Mouse (Mus musculus) layer of hippocampus, postnatal 14 days (tissue): Measurements from ENCODE around the gene Gcdh. TPM values are rescaled to one million over a fixed set of nuclear protein-coding genes. Genes with fewer than 3 reads are reported as not detected.

ENCODE experiments used
- DNase-seq, 2 experiments: peaks; one replicate each; pipeline ENCODE4 v3.0.0; 2021 to 2022; ENCODE audit warnings: low spot score in 2 of 2, mixed read lengths in 1 of 2
- microRNA-seq, 2 experiments: library from miRNA; unstranded; fragments of <30 nt; microRNA quantifications; one replicate each; pipeline ENCODE4 v1.2.0; 2021
- total RNA-seq, 2 experiments: library from RNA; stranded (reverse); gene quantifications; 2 replicates each; pipeline ENCODE4 v1.2.3; 2021

The Gcdh gene
- total RNA-seq, 2 experiments from 2014 or later: 35.0 to 35.6 TPM

DNA sequence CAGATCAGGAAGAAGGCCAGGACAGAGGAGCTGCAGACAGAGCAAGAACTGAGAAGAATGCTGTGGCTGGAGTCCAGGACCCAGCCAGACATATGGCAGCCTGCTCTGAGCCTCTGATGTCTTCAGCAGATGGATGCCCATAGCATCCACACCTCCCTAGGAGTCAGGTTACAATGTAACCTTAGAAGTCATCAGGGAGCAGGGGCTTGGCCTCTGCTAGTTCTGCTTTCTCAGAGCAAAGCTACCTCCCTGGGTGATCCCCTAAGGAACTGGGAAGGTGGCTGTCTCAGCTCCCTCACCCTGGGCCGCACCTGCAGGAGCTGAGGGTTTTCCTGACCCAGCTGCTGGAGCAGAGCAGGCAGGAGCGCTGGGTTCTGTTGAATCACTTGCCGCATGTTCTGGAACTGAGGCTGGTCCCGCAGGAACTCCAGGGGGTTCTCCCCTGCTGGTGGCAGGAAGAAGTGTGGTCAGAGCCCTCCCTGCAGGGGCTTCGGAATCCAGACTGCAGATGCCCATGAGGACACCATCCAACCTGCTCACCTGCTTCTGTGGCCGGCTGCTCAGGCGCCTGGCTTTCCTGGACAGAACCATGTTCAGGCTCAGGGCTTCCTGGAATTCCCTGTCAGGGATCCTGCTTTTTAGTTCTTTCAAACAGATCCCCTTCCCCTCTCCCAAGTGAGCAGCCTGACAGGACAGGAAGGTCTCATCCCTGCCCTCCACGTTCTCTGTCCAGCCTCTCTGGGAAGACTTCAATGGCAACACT, 56.4 kb downstream of the Gcdh start:
- DNase-seq: no peak

Small RNAs within 50 kb of the gene (microRNA-seq; reads per million reads assigned to microRNA genes)
- gene Gm24197 (2.5 to 7.6 reads per million in 2 experiments), gene Mir7069 (6.5 to 16.1 reads per million in 2 experiments)

Other genes with a start within 250 kb of the Gcdh start
- gene Ier2, start 231.1 kb downstream of the Gcdh start, total RNA-seq: 10 to 100 TPM in 1 of 2 experiments, 1 to 10 TPM in 1; 9.5 to 12.5 TPM
- 10 to 100 TPM; 82.9 to 97.3 TPM for gene Trmt1, start 207.6 kb downstream of the Gcdh start, total RNA-seq
- 10 to 100 TPM; 84.0 to 85.6 TPM for gene Nacc1, start 206.1 kb downstream of the Gcdh start, total RNA-seq
- 1 to 10 TPM; 3.4 to 4.2 TPM for gene Lyl1, start 192.5 kb downstream of the Gcdh start, total RNA-seq
- not detected for gene G430095P16Rik, start 170.9 kb downstream of the Gcdh start, total RNA-seq
- gene Nfix, start 93.6 kb downstream of the Gcdh start, total RNA-seq: 100 to 1,000 TPM; 519 to 562 TPM
- gene Dand5, start 71.1 kb downstream of the Gcdh start, total RNA-seq: 1 to 10 TPM; 7.4 to 8.6 TPM
- 10 to 100 TPM; 19.4 to 20.4 TPM for gene Gadd45gip1, start 62.4 kb downstream of the Gcdh start, total RNA-seq
- gene Rad23a, start 53.3 kb downstream of the Gcdh start, total RNA-seq: 10 to 100 TPM; 59.4 to 64.8 TPM
- gene Calr, start 47.0 kb downstream of the Gcdh start, total RNA-seq: 100 to 1,000 TPM; 453 to 590 TPM
- 10 to 100 TPM; 55.3 to 58.4 TPM for gene Farsa, start 36.9 kb downstream of the Gcdh start, total RNA-seq
- 10 to 100 TPM; 21.4 to 24.5 TPM for gene Syce2, start 21.8 kb downstream of the Gcdh start, total RNA-seq
- gene Klf1, start 8.0 kb upstream of the Gcdh start, total RNA-seq: not detected
- 1 to 10 TPM; 4.0 TPM for gene Dnase2a, start 14.6 kb upstream of the Gcdh start, total RNA-seq
- 100 to 1,000 TPM; 127 to 140 TPM for gene Mast1, start 43.4 kb upstream of the Gcdh start, total RNA-seq
- 1 to 10 TPM; 1.5 to 1.8 TPM for gene Rtbdn, start 53.1 kb upstream of the Gcdh start, total RNA-seq
- gene Gm49661, start 75.5 kb upstream of the Gcdh start, total RNA-seq: not detected
- 100 to 1,000 TPM; 417 to 431 TPM for gene Prdx2, start 75.7 kb upstream of the Gcdh start, total RNA-seq
- 10 to 100 TPM; 34.3 to 34.4 TPM for gene Rnaseh2a, start 75.8 kb upstream of the Gcdh start, total RNA-seq
- 10 to 100 TPM; 45.5 to 54.7 TPM for gene Junb, start 84.8 kb upstream of the Gcdh start, total RNA-seq
- gene Hook2, start 96.7 kb upstream of the Gcdh start, total RNA-seq: 1 to 10 TPM; 7.6 to 9.0 TPM
- not detected for gene Best2, start 120.6 kb upstream of the Gcdh start, total RNA-seq
- 100 to 1,000 TPM; 108 to 115 TPM for gene Asna1, start 131.4 kb upstream of the Gcdh start, total RNA-seq
- gene Trir, start 132.9 kb upstream of the Gcdh start, total RNA-seq: 100 to 1,000 TPM; 136 to 150 TPM
- 100 to 1,000 TPM; 150 to 152 TPM for gene Tnpo2, start 143.0 kb upstream of the Gcdh start, total RNA-seq
- gene Fbxw9, start 166.1 kb upstream of the Gcdh start, total RNA-seq: 10 to 100 TPM; 36.2 to 41.4 TPM
- gene Gm5741, start 174.1 kb upstream of the Gcdh start, total RNA-seq: not detected
- 10 to 100 TPM; 63.8 to 67.4 TPM for gene Dhps, start 177.8 kb upstream of the Gcdh start, total RNA-seq
- gene Wdr83os, start 186.8 kb upstream of the Gcdh start, total RNA-seq: 10 to 100 TPM; 57.5 to 61.5 TPM
- gene Wdr83, start 187.4 kb upstream of the Gcdh start, total RNA-seq: 10 to 100 TPM; 26.3 to 34.6 TPM
- gene Man2b1, start 189.3 kb upstream of the Gcdh start, total RNA-seq: 10 to 100 TPM; 39.6 to 42.7 TPM
- 1 to 10 TPM; 5.6 to 5.8 TPM for gene Zfp791, start 229.2 kb upstream of the Gcdh start, total RNA-seq